Mouse (Mus musculus) G1E (cell line): ENCODE measurements around the gene Npw.

ENCODE experiments used
- CTCF ChIP-seq: IDR thresholded peaks from 2 replicates; pipeline ENCODE4 v1.5.1; 2012; ENCODE audit warnings: low read depth, low read length, inconsistent platforms, mixed read lengths
- TAL1 ChIP-seq: conservative IDR thresholded peaks from 2 replicates; pipeline ENCODE4 v1.6.1; 2012; ENCODE audit warnings: low read depth, low read length, inconsistent platforms, mixed read lengths

- TF ChIP-seq CTCF, result no peak
- no peak for TF ChIP-seq TAL1
Observed at GRCm38 (mm10) chr17:24633831-24634230, 24.4 kb downstream of the Npw start.
